In genomic region chr7:30747525-30748204, GRCm38 (mm10) we compare ENCODE assay signal across 27 mouse cellular contexts. TPM values are rescaled to one million over a fixed set of nuclear protein-coding genes. Genes with fewer than 3 reads are reported as not detected.
DNase-seq lines count a peak whose midpoint lies in the region; ATAC-seq and TF ChIP-seq lines count a peak whose summit lies in the region.
"Had no signal": no experiment of that assay in that cellular context is flagged by ENCODE, and none has a peak within 500 bp of the region (broad histone marks: within the 10 kb centered on the region; RNA-seq: fewer than 3 reads in every experiment).

No protein-coding gene starts in this region.

- DNase-seq in layer of hippocampus, adult 2 months (ENCODE audit: low spot score in 2 of 2): no peak
- no peak for DNase-seq in layer of hippocampus, adult 18-20 months (ENCODE audit: low spot score in 2 of 2)
- DNase-seq in urinary bladder, postnatal 14 days (ENCODE audit: low spot score): peak; percentile 24
- no peak for DNase-seq in urinary bladder, adult 2 months (ENCODE audit: low spot score)
- DNase-seq in R1 (ENCODE audit: low read depth, low spot score): peak; percentile 62
- DNase-seq in hindbrain, embryonic 14.5 days (ENCODE audit: low spot score): no peak
- no peak for DNase-seq in heart, postnatal 10 days
- DNase-seq: adrenal gland, postnatal 10 days; B cell, adult 2 months; cerebellum, postnatal 10 days; gastrocnemius, postnatal 10 days; heart, adult 11 months; heart, postnatal 4 days; kidney, adult 8-10 months; kidney, postnatal 36 days; liver, embryonic 13.5 days; lung, postnatal 14 days; right cerebral cortex, postnatal 4 days; thymus, postnatal 25 days had no signal

- intact Hi-C loops in heart, postnatal 10 days (cut with DNase I): no loop called here

- no peak overlapping the region for H3K9ac ChIP-seq in hindbrain, embryonic 14.5 days
- H3K9ac ChIP-seq: embryonic facial prominence, embryonic 13.5 days; heart, embryonic 13.5 days; liver, embryonic 13.5 days had no signal

- no peak overlapping the region for H3K4me2 ChIP-seq in hindbrain, embryonic 14.5 days (replicated peaks)
- H3K4me2 ChIP-seq: embryonic facial prominence, embryonic 13.5 days; heart, embryonic 13.5 days; liver, embryonic 13.5 days had no signal

- no peak overlapping the region for H3K27ac ChIP-seq in layer of hippocampus, adult 2 months
- no peak overlapping the region for H3K27ac ChIP-seq in hindbrain, embryonic 14.5 days
- H3K27ac ChIP-seq: embryonic facial prominence, embryonic 13.5 days; heart, embryonic 13.5 days; liver, embryonic 13.5 days had no signal

- peak; percentile 31 for TF ChIP-seq CTCF in layer of hippocampus, adult 2 months (conservative IDR thresholded peaks at IDR 0.05)

- no peak overlapping the region for H3K4me3 ChIP-seq in layer of hippocampus, adult 2 months
- no peak overlapping the region for H3K4me3 ChIP-seq in hindbrain, embryonic 14.5 days (replicated peaks; ENCODE audit: low read length)
- H3K4me3 ChIP-seq: embryonic facial prominence, embryonic 13.5 days; heart, embryonic 13.5 days; liver, embryonic 13.5 days; megakaryocyte, embryonic 14.5 days had no signal

- ATAC-seq in hindbrain, embryonic 14.5 days (ENCODE audit: low FRiP score): no peak
- ATAC-seq: forebrain, embryonic 14.5 days; hindbrain, embryonic 16.5 days had no signal

- no peaks in the 10 kb centered on the region for H3K27me3 ChIP-seq in hindbrain, embryonic 14.5 days (ENCODE audit: control insufficient read depth, insufficient read depth, low read length)
- H3K27me3 ChIP-seq: embryonic facial prominence, embryonic 13.5 days; heart, embryonic 13.5 days; liver, embryonic 13.5 days had no signal

- WGBS in hindbrain, embryonic 14.5 days: 91% methylated on average over 7 of the region's 7 CpGs

- H3K4me1 ChIP-seq in hindbrain, embryonic 14.5 days (replicated peaks; ENCODE audit: control insufficient read depth, insufficient read depth, low read length): no peaks in the 10 kb centered on the region

- H3K36me3 ChIP-seq in hindbrain, embryonic 14.5 days (replicated peaks; ENCODE audit: control insufficient read depth, insufficient read depth): 0 out of 2 replicates have a peak, but pooled peaks cover 3% of the 10 kb centered on the region
- H3K36me3 ChIP-seq: heart, embryonic 13.5 days; liver, embryonic 13.5 days had no signal

- H3K9me3 ChIP-seq in hindbrain, embryonic 14.5 days (ENCODE audit: control insufficient read depth, low read length): no peaks in the 10 kb centered on the region
- H3K9me3 ChIP-seq: heart, embryonic 13.5 days; liver, embryonic 13.5 days had no signal

RNA-seq across cellular contexts. Expression of gene Sbsn, which starts 3.6 kb away (rescaled TPM):
- 1 to 10 TPM; 4.9 to 6.1 TPM for total RNA-seq in layer of hippocampus, adult 2 months (2021)
- 10 to 100 TPM in 1 of 2 experiments, 1 to 10 TPM in 1; 6.9 to 10.1 TPM for total RNA-seq in layer of hippocampus, adult 18-20 months (2021)
- 17.9 and 21.2 TPM in 2 replicates for polyA plus RNA-seq in urinary bladder, adult 2 months (2012; rRNA removed)
- polyA plus RNA-seq in hindbrain, embryonic 14.5 days (2014; fragmentation: Nextera tagmentation; extraction: Ambion mirVana): 0.65 and 2.1 TPM in 2 replicates
- 1 to 10 TPM; 4.5 to 4.8 TPM for total RNA-seq in heart, postnatal 10 days (2021)

RNA-seq across cellular contexts. Expression of gene Gapdhs, which starts 4.2 kb away (rescaled TPM):
- not detected for total RNA-seq in layer of hippocampus, adult 2 months (2021)
- total RNA-seq in layer of hippocampus, adult 18-20 months (2021): not detected
- not detected in 2 replicates for polyA plus RNA-seq in urinary bladder, adult 2 months (2012; rRNA removed)
- 0.14 and 1.3 TPM in 2 replicates for polyA plus RNA-seq in hindbrain, embryonic 14.5 days (2014; fragmentation: Nextera tagmentation; extraction: Ambion mirVana)
- total RNA-seq in heart, postnatal 10 days (2021): not detected
- total RNA-seq: adrenal gland, postnatal 10 days; gastrocnemius, postnatal 10 days; heart, postnatal 4 days; layer of hippocampus, postnatal 14 days had no signal
- polyA plus RNA-seq: brain, embryonic 14.5 days; liver, embryonic 13.5 days had no signal

RNA-seq across cellular contexts. Expression of gene Dmkn, which starts 15.9 kb away (rescaled TPM):
- under 1 TPM; 0.56 to 1.00 TPM for total RNA-seq in layer of hippocampus, adult 2 months (2021)
- total RNA-seq in layer of hippocampus, adult 18-20 months (2021): 1 to 10 TPM; 1.1 to 1.8 TPM
- 9.8 and 16.2 TPM in 2 replicates for polyA plus RNA-seq in urinary bladder, adult 2 months (2012; rRNA removed)
- 2.2 and 2.4 TPM in 2 replicates for polyA plus RNA-seq in hindbrain, embryonic 14.5 days (2014; fragmentation: Nextera tagmentation; extraction: Ambion mirVana)
- total RNA-seq in heart, postnatal 10 days (2021): 1 to 10 TPM; 5.8 to 8.1 TPM
- polyA plus RNA-seq: limb, embryonic 11.5 days; liver, embryonic 13.5 days had no signal

RNA-seq across cellular contexts. Expression of gene Tmem147, which starts 18.3 kb away (rescaled TPM):
- total RNA-seq in layer of hippocampus, adult 2 months (2021): 100 to 1,000 TPM; 108 to 112 TPM
- 100 to 1,000 TPM; 109 TPM for total RNA-seq in layer of hippocampus, adult 18-20 months (2021)
- polyA plus RNA-seq in urinary bladder, adult 2 months (2012; rRNA removed): 97.6 and 129 TPM in 2 replicates
- polyA plus RNA-seq in hindbrain, embryonic 14.5 days (2014; fragmentation: Nextera tagmentation; extraction: Ambion mirVana): 281 and 319 TPM in 2 replicates
- total RNA-seq in heart, postnatal 10 days (2021): 100 to 1,000 TPM; 229 to 244 TPM

RNA-seq across cellular contexts. Expression of gene Atp4a, which starts 35.7 kb away (rescaled TPM):
- total RNA-seq in layer of hippocampus, adult 2 months (2021): under 1 TPM; 0.38 to 0.47 TPM
- under 1 TPM; 0.22 to 0.36 TPM for total RNA-seq in layer of hippocampus, adult 18-20 months (2021)
- polyA plus RNA-seq in urinary bladder, adult 2 months (2012; rRNA removed): 0.03 TPM in 1 of 2 replicates, not detected in the other
- polyA plus RNA-seq in hindbrain, embryonic 14.5 days (2014; fragmentation: Nextera tagmentation; extraction: Ambion mirVana): 2.0 and 2.1 TPM in 2 replicates
- under 1 TPM in 1 of 2 experiments, not detected in 1; 0.12 TPM for total RNA-seq in heart, postnatal 10 days (2021)
- total RNA-seq: gastrocnemius, postnatal 10 days had no signal

Comparison
In these comparisons a context has a peak if more than half of its experiments do, and no peak if none do; other contexts are left out.
1. DNase-seq: peak in urinary bladder, postnatal 14 days (single experiment) and R1 (single experiment); none in layer of hippocampus, adult 2 months (0 of 2), layer of hippocampus, adult 18-20 months (0 of 2), urinary bladder, adult 2 months (single experiment), hindbrain, embryonic 14.5 days (single experiment) and heart, postnatal 10 days (0 of 2).